Mouse (Mus musculus): ENCODE measurements around the gene Ston2.
"Not testable (repeated sequence)": the region's sequence is repeated elsewhere in the genome, so short reads cannot be mapped to it uniquely, and the experiment has no call there.

Ston2 gene

DNA sequence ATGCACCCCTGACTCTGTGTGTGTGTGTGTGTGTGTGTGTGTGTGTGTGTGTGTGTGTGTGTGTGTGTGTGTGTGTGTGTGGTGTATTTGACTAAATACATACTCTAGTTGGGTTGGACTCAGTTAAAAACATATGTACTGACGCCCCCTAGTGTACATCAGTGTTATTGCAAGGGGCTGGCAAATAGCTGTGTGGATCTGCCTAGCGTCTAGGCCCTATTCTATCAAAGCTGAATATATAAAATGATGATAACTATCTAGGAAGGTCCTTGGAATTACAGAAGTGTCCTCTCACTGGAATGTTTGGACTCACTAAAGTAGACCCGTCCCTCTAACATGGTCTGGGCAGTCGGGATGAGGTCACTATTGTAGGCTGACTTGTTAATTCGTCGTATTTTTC, 1.6 kb upstream of the Ston2 start:
- DNase-seq = peak; percentile 40

DNA sequence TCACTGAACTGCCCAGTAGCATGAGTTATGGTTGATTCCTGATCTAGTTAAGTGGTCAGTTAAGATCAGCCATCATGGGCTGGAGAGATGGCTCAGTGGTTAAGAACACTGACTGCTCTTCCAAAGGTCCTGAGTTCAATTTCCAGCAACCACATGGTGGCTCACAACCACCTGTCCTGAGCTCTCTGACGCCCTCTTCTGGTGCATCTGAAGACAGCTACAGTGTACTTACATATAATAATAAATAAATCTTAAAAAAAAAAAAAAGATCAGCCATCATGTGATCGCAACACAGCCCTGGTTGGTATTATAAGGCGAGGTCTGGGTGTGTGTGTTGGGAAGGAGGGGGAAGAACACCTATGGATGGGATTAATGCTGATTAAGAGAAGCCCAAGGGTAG, 259 bp upstream of the Ston2 start:
- not testable (repeated sequence) for DNase-seq

DNA sequence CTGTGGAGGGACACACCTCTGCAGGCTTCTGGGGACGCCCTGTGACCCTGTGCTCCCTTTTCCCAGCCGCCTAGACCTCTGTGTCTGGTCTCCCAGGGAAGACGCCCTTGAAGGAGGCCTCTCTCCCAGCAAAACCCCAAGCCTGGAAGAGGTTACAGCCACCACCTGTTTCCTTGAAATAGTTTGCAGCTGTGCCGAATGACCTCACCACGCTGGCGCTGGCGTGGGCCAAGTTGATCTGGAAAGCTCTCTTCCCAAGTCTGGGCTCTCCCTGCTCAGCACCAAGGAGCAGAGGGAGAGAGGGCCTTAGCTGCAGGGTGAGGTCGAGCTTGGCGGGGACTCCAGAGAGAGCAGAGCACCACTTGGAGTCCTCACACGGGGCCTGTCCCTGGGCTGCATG, 1.8 kb downstream of the Ston2 start:
- no peak for DNase-seq

DNA sequence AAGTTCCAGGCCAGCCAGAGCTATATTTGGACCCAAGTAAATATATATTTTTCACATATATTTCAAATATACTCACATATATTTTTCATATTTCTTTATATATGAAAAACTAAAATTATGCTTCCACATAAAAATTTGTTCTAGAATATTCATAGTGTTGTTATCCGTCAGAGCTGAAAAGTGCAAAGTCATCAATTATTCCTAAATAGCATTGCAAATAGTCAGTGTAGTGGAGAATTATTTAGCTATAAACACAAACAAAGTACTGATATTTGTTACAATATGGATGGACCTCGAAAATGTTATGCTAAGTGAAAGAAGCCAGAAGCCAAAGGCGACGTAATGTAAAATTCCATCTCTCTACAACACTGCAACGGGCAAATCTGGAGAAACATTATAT, 6.8 kb downstream of the Ston2 start:
- no peak for DNase-seq

DNA sequence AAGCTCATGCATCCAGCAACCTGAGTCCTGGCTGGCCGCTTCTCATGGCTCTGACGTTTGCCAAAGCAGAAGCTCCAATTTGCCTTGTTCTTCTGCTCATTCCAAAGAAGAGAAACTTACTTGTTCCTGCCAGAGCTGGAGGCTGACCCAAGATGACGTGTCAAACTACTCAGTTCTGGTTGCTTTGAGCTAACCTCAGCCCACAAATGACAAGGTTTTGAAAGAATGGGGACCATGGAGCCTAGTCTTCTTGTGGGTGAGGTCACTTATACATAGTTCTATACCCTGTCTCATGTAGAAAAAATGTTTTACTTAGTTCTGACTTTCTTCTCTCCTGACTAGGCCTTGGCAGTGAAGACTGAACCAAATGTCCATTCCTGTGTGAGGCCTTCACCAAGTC, 7.7 kb downstream of the Ston2 start:
- DNase-seq = no peak

DNA sequence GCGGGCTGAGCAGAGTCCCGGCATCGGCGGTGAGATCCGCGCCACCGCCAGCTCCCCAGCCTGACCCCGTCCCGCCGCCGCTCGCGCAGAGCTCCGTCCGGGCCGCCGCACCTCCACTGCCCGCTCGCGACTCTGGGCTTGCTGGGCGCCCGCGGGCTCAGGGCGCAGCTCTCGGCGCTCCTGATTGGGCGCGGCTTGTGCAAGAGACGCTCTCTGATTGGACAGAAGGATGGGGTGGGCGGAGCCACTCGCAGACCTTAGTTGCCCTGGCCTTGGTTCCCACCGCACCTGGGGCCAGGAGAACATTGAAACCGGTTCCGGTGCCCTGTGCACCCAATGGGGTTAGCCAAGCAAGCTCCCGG, 9.2 kb downstream of the Ston2 start:
- DNase-seq = peak; percentile 77

DNA sequence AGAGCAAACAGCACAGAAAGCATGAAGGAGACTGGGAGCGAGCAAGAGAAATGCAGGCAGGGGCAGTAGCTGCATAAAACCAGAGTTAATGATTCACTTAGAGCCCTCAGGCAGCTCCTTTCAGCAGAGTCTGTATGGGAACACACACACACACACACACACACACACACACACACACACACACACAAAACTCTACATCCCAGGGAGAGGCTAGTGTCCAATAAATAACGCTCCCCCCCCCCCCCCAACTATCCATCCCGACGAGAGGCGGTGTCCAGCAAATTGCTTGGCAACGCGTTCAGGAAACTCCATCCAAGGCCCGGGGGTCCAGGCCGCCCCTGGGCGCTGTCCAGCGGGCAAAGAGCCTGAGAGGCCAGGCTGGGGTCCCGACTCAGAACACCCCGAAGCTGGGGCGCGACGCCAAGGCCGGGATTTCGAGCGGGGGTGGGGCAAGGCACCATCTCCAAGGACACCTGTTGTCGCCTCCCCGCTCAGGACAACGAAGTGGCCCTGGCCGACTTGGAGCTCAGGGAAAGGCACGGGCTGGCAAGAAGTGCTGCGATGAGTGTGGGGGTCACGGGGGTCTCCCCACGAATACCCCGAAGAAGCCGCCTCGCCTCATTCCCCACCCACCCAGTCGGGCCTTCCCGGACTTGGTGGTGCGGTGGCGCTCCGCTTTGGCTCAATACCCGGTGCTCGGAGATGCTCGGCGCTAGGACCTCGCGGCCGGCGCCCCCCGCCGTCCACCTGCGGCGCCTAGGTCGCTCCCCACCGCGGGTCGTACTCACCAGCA, 9.8 kb downstream of the Ston2 start:
- peak; percentile 44 for DNase-seq

DNA sequence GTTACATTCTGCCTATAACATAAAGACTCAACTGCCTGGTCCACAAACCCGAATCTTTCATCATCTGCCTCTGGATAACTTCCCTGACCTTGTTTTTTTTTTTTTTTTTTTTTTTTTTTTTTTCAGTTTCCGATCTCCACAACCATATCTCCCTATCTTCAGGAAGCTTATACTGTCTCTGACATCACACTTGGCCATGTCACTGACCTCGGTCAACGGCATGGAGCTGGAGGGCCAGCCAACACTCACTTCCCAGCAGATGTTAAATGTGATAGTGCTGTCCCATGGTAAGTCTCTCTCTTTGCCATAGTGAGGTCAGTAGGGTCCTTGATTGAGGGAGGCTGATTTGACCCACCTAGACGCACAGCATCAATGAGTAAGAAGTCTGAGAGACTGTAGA, 11.8 kb downstream of the Ston2 start:
- no peak for DNase-seq

DNA sequence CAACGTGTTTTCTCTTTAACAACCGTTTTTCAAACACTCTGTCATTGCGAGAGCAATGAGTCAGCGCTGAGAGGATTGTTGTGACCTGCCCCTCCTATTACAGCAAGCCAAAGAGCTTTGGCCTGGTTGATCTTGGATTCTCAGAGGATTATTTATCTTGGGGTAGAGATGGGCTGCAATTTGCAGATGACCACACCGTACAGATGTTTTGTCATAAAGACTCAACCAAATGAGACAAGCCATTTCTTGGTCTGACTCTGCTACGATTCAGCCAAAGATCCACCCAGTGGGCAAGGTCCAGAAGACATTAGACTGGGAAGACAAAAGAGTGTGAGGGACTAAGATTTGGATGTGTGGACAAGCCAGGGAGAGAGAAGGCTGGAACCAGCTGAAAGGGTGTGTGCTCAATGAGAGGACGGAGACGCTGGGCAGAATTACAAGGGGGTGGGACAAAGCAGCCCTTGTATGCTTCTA, 13.3 kb downstream of the Ston2 start:
- no peak for DNase-seq

DNA sequence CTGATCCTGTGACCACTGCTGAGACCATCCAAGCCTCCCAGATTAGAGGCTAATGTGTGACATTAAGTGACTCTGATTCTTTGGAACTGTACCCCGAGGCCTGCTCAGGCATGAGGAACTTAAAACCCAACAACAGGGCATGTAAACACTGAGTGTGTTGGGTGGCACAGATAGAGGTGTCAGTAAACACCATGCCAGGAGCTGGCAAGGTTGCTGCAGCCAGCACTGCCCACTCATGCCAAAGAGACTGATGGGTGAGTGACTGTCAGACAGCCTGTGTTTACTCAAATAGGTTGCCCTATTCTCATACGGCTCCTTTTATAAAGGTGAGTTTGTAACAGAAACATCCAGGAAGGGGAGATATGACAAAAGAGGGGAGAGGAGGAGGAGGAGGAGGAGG, 19.3 kb downstream of the Ston2 start:
- no peak for DNase-seq

DNA sequence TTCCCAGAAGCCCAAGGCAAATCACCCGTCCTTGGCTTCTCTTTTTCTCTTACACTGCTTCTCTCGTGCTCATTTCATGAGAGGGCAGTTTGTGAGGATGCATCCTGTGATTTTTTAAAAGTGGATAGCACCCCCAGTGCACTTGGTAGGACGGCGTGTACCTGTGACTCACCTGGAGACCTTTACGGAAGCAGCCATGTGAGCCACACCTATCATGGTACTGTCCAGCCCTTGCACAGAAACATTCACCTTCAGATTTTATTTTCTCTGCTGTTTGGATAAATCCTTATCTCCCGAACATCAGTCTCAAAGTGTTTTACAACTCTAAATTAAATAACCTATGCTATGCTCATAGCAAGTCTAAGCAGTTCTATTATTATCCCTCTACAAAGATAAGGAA, 20.0 kb downstream of the Ston2 start:
- no peak for DNase-seq

DNA sequence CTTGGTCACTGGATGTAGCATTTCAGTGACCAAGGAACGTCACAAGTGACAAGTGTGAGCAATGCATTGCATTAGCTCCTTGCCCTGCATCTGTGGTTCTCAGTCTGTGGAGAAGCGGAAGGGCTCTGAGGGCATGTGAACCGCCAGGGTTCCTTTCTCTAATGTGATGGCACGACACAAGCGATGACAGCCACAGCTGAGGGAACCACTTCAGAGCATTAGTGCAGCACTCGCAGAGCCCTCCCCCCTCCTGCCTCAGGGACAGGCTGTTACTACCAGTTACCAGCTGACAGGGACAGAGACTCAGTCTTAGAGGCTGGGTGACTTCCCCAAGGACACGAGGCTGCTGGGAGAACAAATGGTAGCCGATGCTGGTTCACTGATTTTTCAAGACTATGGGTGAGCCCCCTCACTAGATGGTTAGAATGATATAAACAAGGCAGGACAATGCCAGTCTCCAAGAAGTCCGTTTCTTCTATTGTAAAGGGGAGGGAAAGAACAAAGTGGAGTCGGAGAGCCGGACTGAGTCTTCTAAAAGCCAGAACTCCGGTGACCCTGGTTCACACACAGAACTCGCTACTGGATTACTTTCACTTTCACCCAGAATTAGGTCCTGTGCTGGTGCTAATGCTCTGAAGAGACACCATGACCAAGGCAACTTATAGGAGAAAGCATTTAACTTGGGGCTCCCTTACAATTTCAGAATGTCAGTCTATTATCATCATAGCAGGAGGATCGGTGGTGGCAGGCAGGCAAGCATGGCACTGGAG, 21.7 kb downstream of the Ston2 start:
- no peak for DNase-seq

DNA sequence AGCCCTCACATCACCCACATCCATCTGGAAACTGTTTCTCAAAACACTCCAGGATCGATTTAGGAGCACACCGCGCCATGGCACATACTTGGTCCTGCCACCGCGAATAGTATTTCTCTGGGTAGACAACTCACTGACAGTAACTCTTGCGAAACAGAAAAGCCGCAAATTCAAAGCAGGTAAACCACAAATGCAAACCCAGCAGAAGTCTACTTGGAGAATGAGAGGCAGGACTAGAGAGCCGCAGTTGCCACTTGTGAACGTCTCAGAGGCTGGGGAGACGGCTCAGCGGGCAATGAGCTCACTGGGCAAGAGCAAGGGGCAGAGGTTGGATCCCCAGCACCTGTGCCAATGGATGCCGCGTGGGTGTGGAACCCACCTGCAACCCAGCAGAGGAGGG, 22.7 kb downstream of the Ston2 start:
- DNase-seq = no peak

DNA sequence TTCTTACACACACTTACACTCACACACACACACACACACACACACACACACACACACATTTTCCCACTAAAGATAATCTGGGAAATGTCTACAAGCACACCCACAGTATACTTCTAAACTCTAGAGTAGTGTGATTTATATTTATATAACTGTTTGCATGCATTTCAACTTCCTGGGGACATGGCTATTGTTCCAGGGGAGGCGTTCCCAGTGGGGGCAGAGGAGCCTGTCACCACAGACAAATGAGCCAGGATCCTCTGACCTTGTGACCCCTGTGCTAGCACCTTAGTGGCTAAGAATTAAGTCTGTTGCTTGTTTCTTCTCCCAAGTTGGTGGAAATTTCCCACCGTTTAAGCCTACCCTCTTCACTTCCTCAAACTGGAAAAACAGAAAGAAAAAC, 23.1 kb downstream of the Ston2 start:
- DNase-seq = no peak

DNA sequence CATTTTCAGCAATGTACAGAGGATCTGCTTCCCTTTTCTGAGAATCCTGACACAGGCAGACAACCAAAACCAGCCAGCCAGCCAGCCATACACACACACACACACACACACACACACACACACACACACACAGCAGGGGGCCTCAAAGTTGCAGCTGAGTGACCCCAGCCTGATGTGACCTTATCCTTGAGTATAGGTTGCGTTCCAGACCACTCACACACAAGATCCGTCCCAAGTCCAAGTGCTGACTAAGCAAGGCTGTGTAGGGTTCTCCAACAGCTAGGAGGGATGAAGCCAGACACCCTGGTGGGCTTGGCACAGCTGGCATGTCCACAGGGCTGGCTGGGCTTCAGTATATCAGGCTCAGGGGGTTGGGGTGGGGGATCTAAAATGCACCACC, 23.7 kb downstream of the Ston2 start:
- DNase-seq = no peak

DNA sequence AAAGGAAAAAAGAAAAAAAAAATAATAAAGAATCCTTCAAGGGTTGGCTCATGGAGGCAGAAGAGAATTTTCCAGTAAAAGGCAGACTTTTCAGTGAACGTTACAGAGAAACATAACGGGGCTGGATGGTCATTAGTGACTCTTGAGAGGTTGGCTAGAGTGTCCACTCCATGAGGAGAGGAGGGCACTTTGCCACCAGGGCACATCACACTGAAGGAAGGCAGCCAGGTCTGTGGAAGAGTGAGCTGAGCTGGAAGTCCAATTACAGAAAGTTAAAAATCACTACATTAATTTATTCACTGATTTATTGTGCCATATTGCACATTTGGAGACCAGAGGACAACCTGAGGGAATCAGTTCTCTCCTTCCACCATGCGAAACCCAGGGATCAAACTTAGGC, 28.4 kb downstream of the Ston2 start:
- no peak for DNase-seq

DNA sequence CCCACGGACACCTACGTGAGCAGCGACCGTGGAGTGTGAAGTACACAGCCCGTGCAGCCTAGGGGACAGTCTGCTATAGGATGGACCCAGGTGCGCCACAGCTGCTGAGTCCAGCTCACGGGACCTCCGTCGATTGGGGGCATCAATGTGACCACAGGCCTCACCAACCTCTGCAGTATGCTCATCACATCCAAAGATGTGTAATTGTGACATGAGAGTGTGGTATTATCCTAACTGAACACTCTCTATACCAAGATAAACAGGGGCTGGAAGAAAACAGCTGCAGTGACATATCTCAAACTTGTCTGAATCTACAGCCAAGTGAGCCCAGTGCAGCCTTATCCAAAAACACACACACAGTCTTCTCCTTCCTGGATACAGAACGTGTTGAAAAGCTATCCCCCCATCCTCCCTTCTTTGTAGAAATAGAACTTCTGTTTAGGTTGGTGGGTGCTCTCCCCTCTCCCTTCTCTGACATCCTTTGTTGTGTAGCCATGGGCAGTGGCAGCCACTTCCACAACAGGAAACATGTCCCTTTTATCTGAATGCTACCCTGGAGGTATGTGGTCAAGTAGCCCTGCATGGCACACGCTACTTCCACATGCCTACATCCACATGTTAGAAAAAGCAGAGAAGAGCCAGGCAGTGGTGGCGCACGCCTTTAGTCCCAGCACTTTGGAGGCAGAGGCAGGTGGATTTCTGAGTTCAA, 30.2 kb downstream of the Ston2 start:
- DNase-seq = no peak

DNA sequence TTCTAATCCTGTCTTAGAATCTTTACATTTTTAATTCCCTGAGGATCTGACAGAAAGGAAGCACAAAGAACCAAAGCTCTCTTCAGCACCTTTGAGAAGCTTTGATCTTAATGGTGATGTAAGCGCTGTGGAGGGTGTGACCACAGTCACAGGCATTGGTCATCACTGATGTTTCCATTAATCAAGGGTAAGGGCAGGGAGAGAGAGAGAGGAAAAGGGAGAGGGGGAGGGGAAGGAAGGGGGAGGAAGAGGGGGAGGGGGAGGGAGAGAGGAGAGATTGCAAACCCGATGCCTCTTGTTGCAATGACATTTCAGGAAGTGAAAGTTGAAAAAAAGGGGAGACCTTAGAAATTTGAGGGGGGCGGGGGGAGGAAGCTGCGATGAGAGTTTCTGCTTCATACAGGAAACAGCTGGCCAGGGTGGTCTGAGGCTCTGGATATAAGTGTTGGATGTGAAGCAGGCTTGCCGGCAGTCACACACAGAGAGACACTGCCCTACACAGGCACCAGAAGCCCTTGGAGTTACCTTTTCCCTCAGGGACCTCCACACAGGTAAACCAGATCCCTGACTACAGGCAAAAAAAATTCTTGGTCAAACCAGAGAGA, 31.5 kb downstream of the Ston2 start:
- no peak for DNase-seq

DNA sequence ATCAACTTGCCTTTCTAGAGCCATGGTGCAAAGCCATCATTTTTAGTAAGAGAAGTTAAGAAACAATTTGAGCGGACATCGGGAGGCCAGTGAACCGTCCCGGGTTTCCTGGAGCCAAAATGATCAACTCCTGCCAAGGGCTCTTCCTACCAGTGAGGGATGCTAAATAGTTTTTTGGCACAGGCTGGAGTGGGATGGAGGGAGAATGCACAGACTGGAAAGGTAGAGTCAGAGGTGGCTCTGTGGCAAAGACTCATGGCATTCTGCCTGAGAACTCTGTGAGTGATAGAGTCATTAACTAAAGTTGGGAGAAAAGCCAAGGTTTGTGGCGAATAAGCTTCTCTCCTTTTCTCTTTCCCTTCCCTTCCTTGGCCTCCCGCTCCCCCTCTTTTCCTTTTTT, 33.6 kb downstream of the Ston2 start:
- DNase-seq = no peak

DNA sequence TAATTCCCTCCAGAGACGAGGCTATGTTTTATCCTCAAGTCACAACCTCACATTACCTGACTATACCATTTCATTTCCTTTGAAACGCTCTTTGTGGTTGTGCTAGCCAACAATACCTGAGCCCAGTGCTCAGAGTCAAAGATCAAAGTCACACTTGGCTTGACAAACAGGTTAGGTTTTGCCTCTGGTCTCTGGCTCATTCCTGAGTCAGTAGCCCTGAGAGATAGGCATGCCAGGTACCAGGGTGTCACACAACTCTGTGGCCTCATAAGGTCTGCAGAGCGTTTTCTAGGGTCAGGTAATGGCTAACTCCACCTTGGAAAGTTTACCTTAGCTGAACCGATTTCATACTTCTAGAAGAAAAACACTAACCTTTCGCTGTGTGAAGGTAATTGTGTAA, 35.5 kb downstream of the Ston2 start:
- no peak for DNase-seq

DNA sequence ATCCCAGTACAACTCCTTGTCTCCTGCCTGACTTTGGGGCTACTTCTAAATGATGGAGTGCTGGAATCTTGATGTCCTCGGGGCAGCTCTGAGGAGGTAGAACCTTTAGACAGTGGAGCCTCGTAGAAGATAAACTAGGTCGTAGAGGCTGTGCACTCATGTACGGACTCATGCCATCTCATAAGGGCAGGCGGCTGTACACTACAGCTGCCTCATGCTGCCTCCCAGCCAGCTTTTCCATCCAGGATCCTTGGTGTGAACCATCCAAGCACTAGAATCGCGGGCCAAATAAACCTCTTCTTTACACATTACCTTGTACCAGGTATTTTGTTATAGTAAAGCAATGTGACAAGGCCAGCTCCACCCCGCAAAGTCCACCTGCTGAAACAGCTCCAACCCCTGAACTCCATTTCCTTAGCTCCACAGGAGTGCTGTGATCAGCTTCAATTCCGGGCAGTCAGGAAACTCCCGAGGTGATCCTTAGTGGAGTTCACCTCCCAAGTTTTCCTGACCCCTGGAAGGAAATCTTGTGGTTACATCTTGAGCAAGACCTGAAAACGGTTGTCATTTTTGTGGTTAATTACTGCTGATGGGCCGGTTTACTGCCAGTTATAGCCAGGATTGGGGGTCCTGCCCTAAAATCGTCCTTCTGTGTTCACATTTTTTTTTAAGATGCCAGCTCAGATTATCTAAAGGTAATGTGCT, 36.1 kb downstream of the Ston2 start:
- DNase-seq = no peak

DNA sequence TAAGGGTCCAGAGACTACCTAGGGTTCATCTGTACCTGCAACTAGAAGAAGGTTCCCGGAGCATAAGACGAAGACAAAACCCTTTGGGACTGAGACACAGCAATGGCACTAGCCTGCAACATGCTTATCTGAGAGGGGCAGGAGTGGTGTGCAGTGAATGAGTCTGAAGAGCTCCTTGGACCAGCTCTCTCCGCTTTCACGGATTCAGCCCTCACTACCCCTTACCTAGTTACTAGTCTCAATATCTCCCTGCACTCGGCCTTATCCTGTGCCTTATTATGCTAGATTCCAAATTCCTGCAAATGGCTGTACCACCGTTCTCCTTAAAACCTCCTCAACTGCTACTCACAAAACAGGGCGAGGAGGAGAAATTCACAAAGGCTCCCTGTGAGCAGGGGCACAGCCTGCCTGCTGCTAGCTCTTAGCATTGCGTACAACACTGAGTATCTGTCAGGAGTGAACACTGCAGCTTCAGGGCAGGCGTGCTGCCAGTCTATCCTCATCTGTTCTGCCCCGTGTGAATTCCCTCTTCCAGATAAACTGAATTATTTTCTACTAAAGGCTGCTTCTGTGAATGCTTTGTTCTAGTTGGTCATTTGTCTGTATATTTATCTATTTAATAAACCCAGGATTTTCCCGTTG, 38.5 kb downstream of the Ston2 start:
- no peak for DNase-seq
